Mouse (Mus musculus) kidney, adult 2 months (tissue): ENCODE results near the gene Acss3.

Experiments used
- CTCF ChIP-seq: fragments of 200-500 bp; conservative IDR thresholded peaks from 2 replicates; pipeline ENCODE4 v1.5.1; 2011; ENCODE audit warnings: low read depth, mild to moderate bottlenecking, control low read depth, low read length, moderate library complexity, mixed read lengths; ENCODE audit not compliant: insufficient read depth, insufficient read length
- POLR2A ChIP-seq: fragments of 200-500 bp; IDR thresholded peaks from one replicate; pipeline ENCODE4 v1.6.1; 2011; ENCODE audit warnings: low read depth, low read length, control low read depth

GRCm38 (mm10) chr10:107115930-107116642 lies 7.4 kb downstream of the Acss3 start:
- TF ChIP-seq CTCF: no peak
- no peak for TF ChIP-seq POLR2A
